10 mouse cellular contexts compared by ENCODE assay signal in the genomic region with DNA sequence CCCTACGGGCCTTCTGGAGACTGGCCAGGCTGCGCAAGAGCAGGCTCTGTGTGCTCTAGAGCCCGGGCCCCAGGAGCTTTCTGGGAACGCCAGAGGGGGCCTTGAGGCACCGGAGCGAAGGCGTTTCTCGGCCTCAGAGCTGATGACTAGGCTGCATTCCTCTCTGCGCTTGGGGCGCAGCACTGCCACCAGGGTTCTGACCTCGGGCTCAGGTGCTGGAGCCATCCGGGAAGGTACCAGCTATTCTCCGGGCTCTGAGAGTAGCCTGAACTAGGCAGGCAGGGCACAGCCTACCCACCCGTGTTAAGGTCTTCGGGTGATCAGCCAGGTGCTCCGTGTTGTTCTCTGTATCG. TPM values are rescaled to one million over a fixed set of nuclear protein-coding genes. Genes with fewer than 3 reads are reported as not detected.
DNase-seq lines count a peak whose midpoint lies in the region; ATAC-seq and TF ChIP-seq lines count a peak whose summit lies in the region.
"Had no signal": no experiment of that assay in that cellular context is flagged by ENCODE, and none has a peak within 500 bp of the region (broad histone marks: within the 10 kb centered on the region; RNA-seq: fewer than 3 reads in every experiment).

No protein-coding gene starts in this region.

- H3K27me3 ChIP-seq in heart, embryonic 16.5 days (ENCODE audit: control insufficient read depth, insufficient read depth, low read length), result peaks cover 73% of the 10 kb centered on the region
- peaks cover 78% of the 10 kb centered on the region for H3K27me3 ChIP-seq in hindbrain, embryonic 11.5 days (ENCODE audit: control insufficient read depth, insufficient read depth, low read length)
- peaks cover 51% of the 10 kb centered on the region for H3K27me3 ChIP-seq in midbrain, embryonic 14.5 days (ENCODE audit: control insufficient read depth, insufficient read depth, low read length)
- H3K27me3 ChIP-seq: Patski had no signal

- H3K4me1 ChIP-seq in heart, embryonic 16.5 days (ENCODE audit: control insufficient read depth, insufficient read depth, low read length), result peaks cover 33% of the 10 kb centered on the region
- H3K4me1 ChIP-seq in hindbrain, embryonic 11.5 days (replicated peaks; ENCODE audit: control insufficient read depth, insufficient read depth, low read length), result peaks cover 13% of the 10 kb centered on the region
- peaks cover 36% of the 10 kb centered on the region for H3K4me1 ChIP-seq in midbrain, embryonic 14.5 days (ENCODE audit: control insufficient read depth, insufficient read depth, low read length)

- H3K4me2 ChIP-seq in heart, embryonic 16.5 days (ENCODE audit: low read depth, low read length), result peak overlapping the region; percentile 80
- H3K4me2 ChIP-seq in hindbrain, embryonic 11.5 days (replicated peaks; ENCODE audit: low read depth, low read length), result peak overlapping the region; percentile 49; the same call in 1 of the 2 replicates
- peak overlapping the region; percentile 54 for H3K4me2 ChIP-seq in midbrain, embryonic 14.5 days (ENCODE audit: low read length)

- no peak for DNase-seq in heart, adult 11 months
- DNase-seq in brain, embryonic 14.5 days (ENCODE audit: low read depth), result peak; percentile 23
- no peak for DNase-seq in hindbrain, embryonic 11.5 days (ENCODE audit: low spot score)
- DNase-seq in midbrain, embryonic 14.5 days, result peak; percentile 42
- no peak for DNase-seq in Muller cell, postnatal 12 days (ENCODE audit: inconsistent ontology term)
- DNase-seq: lung, adult 2 months had no signal

- TF ChIP-seq CTCF in brain, embryonic 14.5 days (IDR thresholded peaks at IDR 0.05; ENCODE audit: borderline replicate concordance, extremely low read depth, insufficient read depth, insufficient read length), result no peak

- H3K27ac ChIP-seq in heart, embryonic 16.5 days (ENCODE audit: low read length), result no peak overlapping the region
- no peak overlapping the region for H3K27ac ChIP-seq in hindbrain, embryonic 11.5 days (ENCODE audit: low read depth, low read length)
- no peak overlapping the region for H3K27ac ChIP-seq in midbrain, embryonic 14.5 days (replicated peaks; ENCODE audit: low read depth, low read length)

- H3K9me3 ChIP-seq in heart, embryonic 16.5 days (replicated peaks; ENCODE audit: control insufficient read depth, low read length), result no peaks in the 10 kb centered on the region
- H3K9me3 ChIP-seq in hindbrain, embryonic 11.5 days (ENCODE audit: control insufficient read depth, low read length), result no peaks in the 10 kb centered on the region
- H3K9me3 ChIP-seq in midbrain, embryonic 14.5 days (ENCODE audit: control insufficient read depth, low read length), result no peaks in the 10 kb centered on the region

- H3K4me3 ChIP-seq in heart, embryonic 16.5 days (ENCODE audit: low read length), result peak overlapping the region; percentile 57
- H3K4me3 ChIP-seq in hindbrain, embryonic 11.5 days (ENCODE audit: low read depth, low read length), result peak overlapping the region; percentile 13
- peak overlapping the region; percentile 34; the same call in 1 of the 2 replicates for H3K4me3 ChIP-seq in midbrain, embryonic 14.5 days (replicated peaks; ENCODE audit: low read depth, low read length)

- TF ChIP-seq POLR2A in brain, embryonic 14.5 days (IDR thresholded peaks at IDR 0.05; ENCODE audit: borderline replicate concordance, extremely low read depth, insufficient read depth, insufficient read length, poor library complexity, severe bottlenecking), result no peak

- 7% methylated on average over 17 of the region's 17 CpGs for WGBS in heart, embryonic 16.5 days
- WGBS in hindbrain, embryonic 11.5 days, result 2% methylated on average over 17 of the region's 17 CpGs
- 3% methylated on average over 17 of the region's 17 CpGs for WGBS in midbrain, embryonic 14.5 days

- H3K36me3 ChIP-seq in heart, embryonic 16.5 days (ENCODE audit: control insufficient read depth, insufficient read depth), result no peaks in the 10 kb centered on the region
- no peaks in the 10 kb centered on the region for H3K36me3 ChIP-seq in hindbrain, embryonic 11.5 days (ENCODE audit: control insufficient read depth, insufficient read depth, low read length)
- H3K36me3 ChIP-seq in midbrain, embryonic 14.5 days (ENCODE audit: control insufficient read depth, insufficient read depth, low read length), result no peaks in the 10 kb centered on the region

- no peak for ATAC-seq in heart, embryonic 16.5 days (replicated peaks; ENCODE audit: extremely low read depth, insufficient read depth, low FRiP score)
- ATAC-seq in hindbrain, embryonic 11.5 days (ENCODE audit: low FRiP score), result no peak
- ATAC-seq in midbrain, embryonic 14.5 days (ENCODE audit: low FRiP score, low TSS enrichment), result no peak
- ATAC-seq in megakaryocyte, adult 5-6 weeks (ENCODE audit: poor library complexity, severe bottlenecking), result no peak
- no peak for ATAC-seq in frontal cortex, adult (ENCODE audit: low TSS enrichment)
- ATAC-seq: Patski had no signal

- H3K9ac ChIP-seq in heart, embryonic 16.5 days (ENCODE audit: low read length), result peak overlapping the region; percentile 59; the same call in 1 of the 2 replicates
- no peak overlapping the region for H3K9ac ChIP-seq in hindbrain, embryonic 11.5 days (ENCODE audit: low read depth, low read length)
- no peak overlapping the region for H3K9ac ChIP-seq in midbrain, embryonic 14.5 days (replicated peaks; ENCODE audit: low read length)

RNA-seq across cellular contexts. Expression of a gene that starts 7.7 kb away (rescaled TPM):
- 2.3 and 4.0 TPM in 2 replicates for polyA plus RNA-seq in heart, embryonic 16.5 days (2015; fragmentation: Nextera tagmentation; extraction: Ambion mirVana)
- polyA plus RNA-seq in brain, embryonic 14.5 days (2012; rRNA removed), result 1.5 and 2.6 TPM in 2 replicates
- 2.1 and 3.1 TPM in 2 replicates for polyA plus RNA-seq in hindbrain, embryonic 11.5 days (2014; fragmentation: Nextera tagmentation; extraction: Ambion mirVana)
- polyA plus RNA-seq in midbrain, embryonic 14.5 days (2014; fragmentation: Nextera tagmentation; extraction: Ambion mirVana), result 0.84 and 0.89 TPM in 2 replicates
- total RNA-seq in megakaryocyte, adult 5-6 weeks (2015), result not detected in 2 replicates
- not detected in 2 replicates for total RNA-seq in megakaryocyte, adult 5-6 weeks (2017)

RNA-seq across cellular contexts. Expression of a gene that starts 33.2 kb away (rescaled TPM):
- 2.4 and 3.6 TPM in 2 replicates for polyA plus RNA-seq in heart, embryonic 16.5 days (2015; fragmentation: Nextera tagmentation; extraction: Ambion mirVana)
- 5.2 and 5.5 TPM in 2 replicates for polyA plus RNA-seq in brain, embryonic 14.5 days (2012; rRNA removed)
- 6.3 and 6.8 TPM in 2 replicates for polyA plus RNA-seq in hindbrain, embryonic 11.5 days (2014; fragmentation: Nextera tagmentation; extraction: Ambion mirVana)
- 5.7 and 7.8 TPM in 2 replicates for polyA plus RNA-seq in midbrain, embryonic 14.5 days (2014; fragmentation: Nextera tagmentation; extraction: Ambion mirVana)
- not detected in 2 replicates for total RNA-seq in megakaryocyte, adult 5-6 weeks (2015)
- total RNA-seq in megakaryocyte, adult 5-6 weeks (2017), result 0.77 and 0.95 TPM in 2 replicates

RNA-seq across cellular contexts. Expression of a gene that starts 54.1 kb away (rescaled TPM):
- polyA plus RNA-seq in heart, embryonic 16.5 days (2015; fragmentation: Nextera tagmentation; extraction: Ambion mirVana), result 3.1 and 3.9 TPM in 2 replicates
- polyA plus RNA-seq in brain, embryonic 14.5 days (2012; rRNA removed), result 4.1 and 6.4 TPM in 2 replicates
- 0.82 and 1.1 TPM in 2 replicates for polyA plus RNA-seq in hindbrain, embryonic 11.5 days (2014; fragmentation: Nextera tagmentation; extraction: Ambion mirVana)
- 1.2 and 1.7 TPM in 2 replicates for polyA plus RNA-seq in midbrain, embryonic 14.5 days (2014; fragmentation: Nextera tagmentation; extraction: Ambion mirVana)
- total RNA-seq in megakaryocyte, adult 5-6 weeks (2015), result 1.1 TPM in 2 replicates
- 1.3 and 2.1 TPM in 2 replicates for total RNA-seq in megakaryocyte, adult 5-6 weeks (2017)

Comparison
In these comparisons a context has a peak if more than half of its experiments do, and no peak if none do; other contexts are left out.
1. DNase-seq: peak in brain, embryonic 14.5 days (single experiment) and midbrain, embryonic 14.5 days (single experiment); none in heart, adult 11 months (single experiment), hindbrain, embryonic 11.5 days (single experiment) and Muller cell, postnatal 12 days (single experiment).
2. Peak in every context shown above with its lines, with median percentiles within 50 percentile points of each other: H3K4me2 ChIP-seq and H3K4me3 ChIP-seq.